Mouse (Mus musculus): ENCODE data around the gene Lefty2. TPM values are rescaled to one million over a fixed set of nuclear protein-coding genes. Genes with fewer than 3 reads are reported as not detected.

The Lefty2 gene
- total and polyA plus RNA-seq, 3 experiments, result not detected

GRCm38 (mm10) chr1:180881768-180882167 lies 11.1 kb upstream of the Lefty2 start:
- Histone ChIP-seq H3K9ac (ENCODE audit: control insufficient read depth, low read depth, low read length, poor library complexity, severe bottlenecking) (no peak overlapping the region), H3K4me1 (ENCODE audit: control insufficient read depth in 1 of 2, insufficient read depth in 2 of 2, low read length in 2 of 2) (peaks cover 0 to 18% of the 10 kb centered on the region in 2 experiments; a peak in 2 of 4 replicates), H3K36me3 (ENCODE audit: control insufficient read depth in 1 of 2, insufficient read depth in 2 of 2, low read length in 2 of 2) (peaks cover 0 to 8% of the 10 kb centered on the region in 2 experiments; a peak in 2 of 4 replicates), H3K27ac (ENCODE audit: control insufficient read depth, low read depth, low read length) (no peak overlapping the region), H3K4me3 (ENCODE audit: control insufficient read depth in 1 of 2, insufficient read depth in 1 of 2, low read depth in 2 of 2, low read length in 2 of 2) (no peak overlapping the region), H3K9me3 (replicated peaks; ENCODE audit: insufficient read depth, low read length) (no peaks in the 10 kb centered on the region), H3K27me3 (ENCODE audit: control insufficient read depth in 1 of 2, insufficient read depth in 2 of 2, low read length in 2 of 2) (no peaks in the 10 kb centered on the region; a peak in 2 of 4 replicates), H3K79me2 (ENCODE audit: control insufficient read depth, insufficient read depth, low read length, poor library complexity) (no peaks in the 10 kb centered on the region)
- peak; percentile 51 for DNase-seq (ENCODE audit: low read depth, low spot score)
- TF ChIP-seq POLR2A (IDR thresholded peaks at IDR 0.05; ENCODE audit: control insufficient read depth in 1 of 2, insufficient read depth in 1 of 2, low read depth in 1 of 2, low read length in 2 of 2, poor library complexity in 1 of 2), result no peak
- peak; percentile 76; the same call in 1 of the 2 replicates for TF ChIP-seq TBP (IDR thresholded peaks at IDR 0.05; ENCODE audit: low read depth, low read length)
- TF ChIP-seq USF2 (IDR thresholded peaks at IDR 0.05; ENCODE audit: borderline replicate concordance in 1 of 2, insufficient read depth in 1 of 2, low read depth in 1 of 2, low read length in 2 of 2), result no peak
- TF ChIP-seq SIN3A (IDR thresholded peaks at IDR 0.05; ENCODE audit: low read length), result no peak
- no peak for TF ChIP-seq RAD21 (IDR thresholded peaks at IDR 0.05; ENCODE audit: low read depth, low read length)
- no peak for TF ChIP-seq HCFC1 (IDR thresholded peaks at IDR 0.05; ENCODE audit: low read depth, low read length)
- TF ChIP-seq MYC (IDR thresholded peaks at IDR 0.05; ENCODE audit: low read depth, low read length), result 0 out of 2 replicates have a peak, but pooled peaks have one; percentile 41
- TF ChIP-seq E2F4 (IDR thresholded peaks at IDR 0.05; ENCODE audit: borderline replicate concordance, low read depth, low read length), result no peak
- peak; percentile 41 for TF ChIP-seq TAL1 (IDR thresholded peaks at IDR 0.05; ENCODE audit: low read length)
- TF ChIP-seq MAFK (IDR thresholded peaks at IDR 0.05; ENCODE audit: borderline replicate concordance, low read depth, low read length), result no peak
- no peak for TF ChIP-seq ZKSCAN1 (IDR thresholded peaks at IDR 0.05; ENCODE audit: low read depth, low read length)
- TF ChIP-seq USF1 (IDR thresholded peaks at IDR 0.05; ENCODE audit: low read depth, low read length), result no peak
- no peak for TF ChIP-seq MAX (IDR thresholded peaks at IDR 0.05; ENCODE audit: low read length)
- no peak for TF ChIP-seq MYB (IDR thresholded peaks at IDR 0.05; ENCODE audit: low read depth, low read length)
- no peak for TF ChIP-seq MAZ (IDR thresholded peaks at IDR 0.05; ENCODE audit: low read depth, low read length)
- TF ChIP-seq ZNF384 (IDR thresholded peaks at IDR 0.05; ENCODE audit: low read depth, low read length), result no peak
- no peak for TF ChIP-seq CTCF (IDR thresholded peaks at IDR 0.05 in 2 of 3, conservative IDR thresholded peaks at IDR 0.05 in 1 of 3; ENCODE audit: control insufficient read depth in 1 of 3, insufficient read depth in 1 of 3, low read depth in 2 of 3, low read length in 3 of 3, poor library complexity in 1 of 3, severe bottlenecking in 1 of 3)
- TF ChIP-seq GATA1 (IDR thresholded peaks at IDR 0.05; ENCODE audit: low read depth, low read length), result peak; percentile 74
- no peak for TF ChIP-seq NELFE (IDR thresholded peaks at IDR 0.05; ENCODE audit: low read depth, low read length)
- no peak for TF ChIP-seq ZMIZ1 (IDR thresholded peaks at IDR 0.05; ENCODE audit: low read depth, low read length)
- peak; percentile 31 to 69; a peak in 3 of 4 replicates for TF ChIP-seq EP300 (IDR thresholded peaks at IDR 0.05; ENCODE audit: low read depth in 1 of 2, low read length in 2 of 2)
- no peak for TF ChIP-seq KAT2A (conservative IDR thresholded peaks at IDR 0.05; ENCODE audit: low read depth, low read length)
- no peak for TF ChIP-seq NRF1 (IDR thresholded peaks at IDR 0.05; ENCODE audit: insufficient read depth, low read depth, low read length, poor library complexity, severe bottlenecking)
- TF ChIP-seq RCOR1 (IDR thresholded peaks at IDR 0.05; ENCODE audit: low read depth, low read length), result no peak; the same call in 1 of the 2 replicates
- TF ChIP-seq TCF12 (IDR thresholded peaks at IDR 0.05; ENCODE audit: low read depth, low read length), result no peak
- TF ChIP-seq ETS1 (IDR thresholded peaks at IDR 0.05; ENCODE audit: low read depth, low read length), result no peak
- no peak for TF ChIP-seq MXI1 (IDR thresholded peaks at IDR 0.05; ENCODE audit: low read depth, low read length)
- TF ChIP-seq CHD1 (IDR thresholded peaks at IDR 0.05; ENCODE audit: low read depth, low read length), result no peak
- no peak for TF ChIP-seq UBTF (IDR thresholded peaks at IDR 0.05; ENCODE audit: borderline replicate concordance, insufficient read depth, low read depth, low read length)
- TF ChIP-seq CHD2 (IDR thresholded peaks at IDR 0.05; ENCODE audit: low read length), result no peak
- no peak for TF ChIP-seq POLR2AphosphoS2 (IDR thresholded peaks at IDR 0.05; ENCODE audit: low read length)
- TF ChIP-seq BHLHE40 (IDR thresholded peaks at IDR 0.05; ENCODE audit: borderline replicate concordance, low read depth, low read length), result no peak
- TF ChIP-seq JUND (IDR thresholded peaks at IDR 0.05; ENCODE audit: low read depth, low read length), result no peak
- no peak for TF ChIP-seq ZC3H11A (IDR thresholded peaks at IDR 0.05; ENCODE audit: low read depth, low read length)
- TF ChIP-seq SMC3 (IDR thresholded peaks at IDR 0.05; ENCODE audit: low read depth, low read length), result no peak
- TF ChIP-seq GABPA (IDR thresholded peaks at IDR 0.05; ENCODE audit: low read depth, low read length), result no peak
- TF ChIP-seq ELF1 (IDR thresholded peaks at IDR 0.05; ENCODE audit: low read depth, low read length), result no peak
- TF ChIP-seq POLR2AphosphoS5 (IDR thresholded peaks at IDR 0.05; ENCODE audit: borderline replicate concordance, low read depth, low read length), result no peak

Measured in MEL (cell line).